Mouse (Mus musculus): ENCODE data around the gene Cacna1d.

Gene Cacna1d

GRCm38 (mm10) chr14:30363487-30364167 is 127.6 kb downstream of the Cacna1d start:
- no peak for DNase-seq

GRCm38 (mm10) chr14:30362370-30362769 is 128.9 kb downstream of the Cacna1d start:
- DNase-seq, result no peak

DNA sequence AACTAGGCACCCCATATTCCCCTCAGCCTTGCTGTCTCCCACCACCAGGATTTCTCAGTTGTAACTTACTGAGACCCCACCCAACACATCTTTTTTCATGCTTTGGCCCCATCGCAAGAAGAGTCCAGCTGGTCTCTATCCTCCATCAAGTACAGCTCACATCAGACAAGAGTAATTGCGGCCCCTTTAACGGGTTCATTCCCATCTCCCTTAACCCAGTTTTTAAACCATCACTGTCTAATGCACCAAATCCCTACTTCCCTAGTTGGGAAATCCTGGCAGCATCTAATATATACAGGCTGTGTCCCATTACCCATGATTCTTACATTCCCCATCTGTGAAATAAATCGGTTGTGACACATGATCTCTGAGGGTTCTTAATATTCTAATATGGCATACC is 130.8 kb downstream of the Cacna1d start:
- no peak for DNase-seq

DNA sequence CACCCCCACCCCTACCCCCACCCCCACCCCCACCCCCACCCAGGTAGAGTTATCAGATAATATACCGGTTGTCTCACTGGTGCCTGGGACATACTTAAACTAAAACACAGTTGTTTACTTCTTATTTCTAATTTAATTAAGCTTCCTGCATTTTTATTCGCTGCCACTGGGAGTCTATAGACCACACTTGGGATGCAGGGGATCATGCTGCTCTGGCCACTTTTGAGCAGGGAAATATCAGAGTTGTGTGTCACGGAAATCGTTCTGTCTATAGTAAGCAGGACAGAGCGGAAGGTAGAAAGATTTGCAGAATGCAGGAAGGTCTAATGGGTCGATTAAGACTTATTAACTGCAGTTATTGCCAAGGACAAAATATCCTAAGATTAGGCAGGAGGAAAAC is 131.3 kb downstream of the Cacna1d start:
- DNase-seq, result no peak

DNA sequence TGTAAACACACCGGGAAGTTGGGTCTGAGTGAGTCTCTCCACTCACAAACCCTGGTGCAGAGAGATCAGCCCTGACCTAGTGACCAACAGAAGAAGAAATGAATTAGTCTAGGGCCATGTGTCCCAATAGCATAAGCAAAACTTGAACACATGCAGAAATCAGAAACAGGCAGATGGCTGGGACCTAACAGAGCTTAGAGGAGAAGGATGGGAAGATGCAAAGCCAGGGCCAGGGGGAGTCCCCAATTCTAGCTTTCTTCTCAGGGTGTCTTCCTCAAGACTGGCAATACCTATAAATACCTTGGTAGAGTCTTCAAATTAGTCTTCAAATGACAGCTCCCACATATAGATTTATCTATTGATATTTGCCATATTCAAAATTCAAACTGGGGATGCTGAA is 133.2 kb downstream of the Cacna1d start:
- DNase-seq, result no peak

GRCm38 (mm10) chr14:30356456-30356855 is 134.8 kb downstream of the Cacna1d start:
- DNase-seq, result no peak

- no peak for DNase-seq
These were observed 136.5 kb downstream of the Cacna1d start for GRCm38 (mm10) chr14:30354761-30355160.

DNA sequence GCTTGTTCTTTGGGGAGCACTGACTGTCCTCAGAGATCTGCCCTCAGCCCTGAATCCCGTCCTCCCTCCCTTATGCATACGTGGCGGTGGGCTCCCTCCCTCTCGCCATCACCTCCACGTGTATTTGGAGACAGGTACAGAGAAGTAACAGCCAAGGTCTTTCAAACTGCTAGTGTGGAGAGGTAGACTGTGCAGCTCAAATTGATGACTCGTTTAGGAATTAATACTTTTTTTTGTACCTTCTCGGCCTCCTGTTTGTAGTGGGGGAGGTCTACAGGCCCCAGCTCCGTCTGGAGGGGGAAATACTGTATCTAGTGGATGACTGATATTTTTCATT is 137.2 kb downstream of the Cacna1d start:
- DNase-seq, result no peak

GRCm38 (mm10) chr14:30353291-30354126 is 137.7 kb downstream of the Cacna1d start:
- peak; percentile 25 for DNase-seq

DNA sequence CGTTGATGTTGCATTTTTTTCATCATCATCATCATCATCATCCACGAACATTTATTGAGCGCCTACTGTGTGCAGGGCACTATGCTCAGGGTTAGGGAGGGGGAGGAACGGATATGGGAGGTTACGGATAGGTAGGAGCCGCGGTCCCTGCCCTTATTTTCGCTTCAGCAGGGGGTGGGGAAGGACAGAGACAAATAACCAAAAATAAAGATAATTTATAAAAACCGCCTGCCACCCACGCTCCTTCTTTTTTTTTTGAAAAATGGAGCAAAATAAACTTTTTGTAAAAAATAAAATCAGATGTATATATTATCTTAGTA is 138.3 kb downstream of the Cacna1d start:
- no peak for DNase-seq

- no peak for DNase-seq
These were observed 138.9 kb downstream of the Cacna1d start for GRCm38 (mm10) chr14:30352061-30352950.

- no peak for DNase-seq
These were observed 141.0 kb downstream of the Cacna1d start for GRCm38 (mm10) chr14:30350285-30350684.

DNA sequence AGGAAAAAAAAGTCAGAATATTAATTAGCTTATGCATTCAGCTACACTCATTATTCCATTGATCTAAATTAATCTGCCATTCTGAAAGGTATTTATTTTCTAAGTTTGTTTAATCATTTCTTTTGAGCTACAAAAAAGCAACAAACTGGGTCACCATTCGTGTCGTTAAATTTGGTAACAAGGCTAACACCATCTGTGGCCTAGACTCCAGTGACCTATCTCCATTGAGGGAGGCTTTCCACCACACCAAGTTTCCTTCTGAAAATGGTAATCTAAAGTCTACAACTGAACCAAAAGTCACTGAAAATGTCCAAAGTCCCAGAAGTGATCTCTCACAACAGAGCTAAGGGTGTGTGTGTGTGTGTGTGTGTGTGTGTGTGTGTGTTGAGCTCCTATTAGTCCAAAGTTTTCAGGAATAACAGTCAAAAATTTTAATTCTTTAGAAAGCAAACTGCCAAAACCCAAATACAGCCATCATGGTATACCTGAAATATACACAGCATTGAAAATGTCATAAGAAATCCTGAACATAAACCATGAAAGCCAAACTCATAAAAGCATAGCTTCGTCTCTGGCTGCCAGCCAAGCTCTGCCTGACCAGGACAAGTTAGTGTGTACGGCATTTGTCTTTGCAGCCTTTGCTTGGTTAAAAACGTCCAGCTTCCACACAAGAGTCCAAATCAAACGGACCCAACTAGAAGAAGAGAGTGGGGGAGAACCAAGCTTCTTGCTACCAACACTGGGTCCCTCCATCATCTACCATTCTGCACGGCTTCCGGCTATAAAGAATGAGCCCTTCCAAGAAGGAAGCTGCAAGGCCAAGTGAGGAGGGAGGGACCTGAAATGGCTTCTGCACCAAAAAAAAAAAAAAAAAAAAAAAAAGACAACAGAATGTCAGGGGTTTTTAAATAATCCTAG is 146.0 kb downstream of the Cacna1d start:
- no peak for DNase-seq

GRCm38 (mm10) chr14:30343740-30344139 is 147.5 kb downstream of the Cacna1d start:
- DNase-seq, result no peak

- no peak for DNase-seq
These were observed 149.2 kb downstream of the Cacna1d start for GRCm38 (mm10) chr14:30341825-30342590.

GRCm38 (mm10) chr14:30340140-30340539 is 151.1 kb downstream of the Cacna1d start:
- no peak for DNase-seq

- no peak for DNase-seq
These were observed 159.4 kb downstream of the Cacna1d start for GRCm38 (mm10) chr14:30331856-30332255.

DNA sequence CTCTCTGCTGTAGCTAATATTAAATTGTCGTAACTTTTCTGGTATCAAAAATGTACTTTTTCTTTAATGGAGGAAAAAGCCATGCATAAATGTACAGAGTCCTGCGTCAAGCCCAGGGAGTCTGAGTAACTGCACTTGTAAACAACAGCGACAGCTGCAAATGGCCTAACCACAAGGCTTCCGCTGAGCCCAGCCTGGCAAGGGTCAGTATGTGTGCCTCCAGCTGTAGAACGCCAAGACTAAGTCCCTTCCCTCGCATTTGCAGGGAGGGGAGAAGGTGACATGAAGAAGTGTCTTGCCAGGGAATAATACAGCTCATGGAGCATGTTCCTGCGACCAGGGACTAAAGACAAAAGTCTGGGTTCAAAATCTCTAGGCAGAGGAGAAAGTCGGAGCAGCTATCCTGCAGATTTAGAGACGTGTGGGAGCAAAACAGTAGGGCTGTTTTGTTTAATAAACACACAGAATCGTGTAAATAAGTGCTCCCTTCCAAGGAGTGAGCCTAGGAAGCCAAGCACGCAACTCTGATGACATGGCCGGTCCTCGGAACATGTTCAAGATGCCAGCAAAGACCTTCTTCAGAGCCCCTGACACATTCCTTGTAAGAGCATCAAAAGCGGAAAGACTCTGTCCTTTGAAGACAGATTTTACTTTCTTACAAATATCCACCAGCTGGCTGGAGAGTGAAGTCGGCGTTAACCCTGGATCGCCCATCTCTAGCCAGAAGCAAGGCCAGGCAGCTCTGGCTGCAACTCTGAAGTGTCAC is 160.7 kb downstream of the Cacna1d start:
- peak; percentile 21 for DNase-seq

DNA sequence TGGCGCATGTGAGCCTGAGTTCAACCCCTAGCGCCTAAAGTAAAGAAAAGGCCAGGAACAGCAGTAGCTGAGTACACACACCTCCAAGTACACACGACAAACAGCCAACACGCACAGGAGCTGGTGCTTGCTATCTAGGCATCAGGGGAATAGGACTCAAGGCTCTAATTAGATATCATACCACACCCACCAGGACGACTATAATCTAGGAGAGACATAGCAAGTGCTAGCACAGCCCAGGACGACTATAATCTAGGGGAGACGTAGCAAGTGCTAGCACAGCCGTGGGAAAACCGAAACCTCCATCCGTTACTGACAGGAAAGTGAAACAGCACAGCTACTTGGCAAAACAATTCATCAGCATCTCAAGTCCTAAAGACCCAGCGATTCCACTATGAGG is 162.1 kb downstream of the Cacna1d start:
- DNase-seq, result no peak

DNA sequence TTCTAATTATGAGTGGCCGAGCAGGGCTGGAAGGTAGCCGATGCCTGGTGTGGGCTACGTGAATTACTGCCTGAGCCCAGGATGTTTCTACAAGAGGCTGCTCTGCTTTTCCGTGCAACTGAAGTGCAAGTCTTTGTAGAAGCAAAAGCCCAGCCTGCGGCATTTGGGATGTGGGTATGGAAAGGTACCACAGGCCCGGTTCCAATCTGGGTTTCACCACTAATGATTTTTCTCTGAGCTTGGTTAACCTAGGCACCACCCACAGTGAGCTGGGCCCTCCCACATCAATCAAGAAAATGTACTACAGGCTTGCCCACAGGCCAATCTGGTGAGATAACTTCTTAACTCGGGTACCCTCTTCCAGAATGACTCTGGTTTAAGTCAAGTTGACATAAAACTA is 163.8 kb downstream of the Cacna1d start:
- DNase-seq, result no peak

- DNase-seq, result no peak
These were observed 164.2 kb downstream of the Cacna1d start for GRCm38 (mm10) chr14:30327051-30327450.
